Mouse (Mus musculus): ENCODE measurements around the gene Camkk2.

The Camkk2 gene

DNA sequence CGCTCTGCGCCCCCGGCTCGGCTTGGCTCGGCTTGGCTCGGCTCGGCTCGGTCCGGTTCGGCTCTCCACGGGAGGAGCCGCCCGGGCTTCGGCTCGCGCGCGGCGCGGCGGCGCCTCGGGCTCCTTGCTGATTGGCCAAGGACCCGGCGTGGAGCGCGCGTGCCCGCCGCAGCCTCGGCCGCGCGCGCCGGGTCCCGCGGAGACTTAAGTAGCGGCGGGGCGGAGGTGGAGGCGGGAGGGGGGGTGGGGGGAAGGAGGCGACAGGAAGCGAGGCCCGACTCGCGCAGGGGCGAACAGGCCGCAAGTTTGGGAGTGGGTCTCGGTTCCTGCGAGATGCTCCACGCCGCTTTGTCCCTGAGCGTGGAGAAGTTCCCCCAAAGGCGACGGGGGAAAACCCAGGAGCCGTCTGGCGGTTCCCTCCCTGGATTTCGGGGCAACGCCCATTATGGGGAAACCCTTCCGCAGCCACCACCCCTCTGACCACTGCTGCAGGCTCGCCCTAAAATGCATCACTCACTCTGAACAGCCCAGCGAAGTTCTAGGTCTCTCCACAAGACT is at the start of gene Camkk2:
Gene Camkk2 (minus strand): TSS at position 133 of the 558 bp plus-strand sequence.
- DNase-seq (ENCODE audit: low read depth, low spot score), result peak; percentile 80

DNA sequence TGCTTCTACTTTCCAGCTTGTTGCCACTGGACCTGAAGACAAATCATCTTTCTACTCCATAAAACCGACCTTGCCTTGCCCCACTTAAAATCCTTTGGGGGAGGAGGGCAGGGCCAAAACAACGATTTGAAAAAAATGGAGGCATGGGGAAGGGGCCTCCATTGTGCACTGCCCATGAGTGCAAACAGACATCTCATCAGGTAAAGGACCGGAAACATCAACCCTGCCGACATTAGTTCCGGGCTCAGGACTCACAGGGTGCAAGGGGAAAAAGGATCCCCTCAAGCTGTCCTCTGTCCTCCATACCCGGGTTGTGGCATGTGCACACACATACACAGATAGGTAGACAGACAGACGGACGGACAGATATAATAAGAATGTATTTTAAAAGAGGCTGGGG is 45.9 kb upstream of the Camkk2 start:
- no peak for DNase-seq (ENCODE audit: low read depth, low spot score)

DNA sequence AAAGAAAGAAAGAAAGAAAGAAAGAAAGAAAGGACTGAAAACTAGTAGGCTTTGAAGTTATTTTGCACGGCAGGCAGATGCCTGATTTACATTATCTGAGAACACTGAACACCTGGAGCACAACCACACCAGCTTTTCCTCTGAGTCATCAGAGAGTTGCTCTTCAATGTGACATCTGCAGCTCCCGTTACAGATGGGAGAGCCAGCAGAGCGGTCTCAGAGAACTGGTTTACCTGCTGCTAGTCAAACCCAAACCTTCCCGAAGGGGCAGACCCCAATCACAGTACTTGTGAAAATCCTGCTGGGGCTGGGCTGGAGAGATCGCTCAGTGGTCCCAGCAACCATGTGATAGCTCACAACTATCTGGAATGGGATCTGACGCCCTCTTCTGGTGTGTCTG is 45.2 kb upstream of the Camkk2 start:
- no peak for DNase-seq (ENCODE audit: low read depth, low spot score)

DNA sequence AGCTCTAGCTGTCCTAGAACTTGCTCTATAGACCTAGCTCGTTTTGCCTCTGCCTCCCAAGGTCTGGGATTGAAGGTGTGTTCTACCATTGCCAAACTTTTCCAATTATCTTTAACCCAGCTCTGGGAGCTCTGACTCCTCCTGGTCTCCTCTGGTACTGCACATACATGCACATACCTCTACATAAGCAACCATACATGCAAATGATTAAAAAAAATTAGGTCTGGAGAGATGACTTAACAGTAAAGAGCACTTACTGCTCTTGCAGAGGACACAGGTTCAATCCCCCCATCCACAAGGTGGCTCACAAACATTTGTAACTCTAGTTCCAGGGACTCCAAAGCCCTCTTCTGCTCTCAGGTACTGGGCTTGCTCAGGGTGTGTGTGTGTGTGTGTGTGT is 44.8 kb upstream of the Camkk2 start:
- DNase-seq (ENCODE audit: low read depth, low spot score), result no peak

DNA sequence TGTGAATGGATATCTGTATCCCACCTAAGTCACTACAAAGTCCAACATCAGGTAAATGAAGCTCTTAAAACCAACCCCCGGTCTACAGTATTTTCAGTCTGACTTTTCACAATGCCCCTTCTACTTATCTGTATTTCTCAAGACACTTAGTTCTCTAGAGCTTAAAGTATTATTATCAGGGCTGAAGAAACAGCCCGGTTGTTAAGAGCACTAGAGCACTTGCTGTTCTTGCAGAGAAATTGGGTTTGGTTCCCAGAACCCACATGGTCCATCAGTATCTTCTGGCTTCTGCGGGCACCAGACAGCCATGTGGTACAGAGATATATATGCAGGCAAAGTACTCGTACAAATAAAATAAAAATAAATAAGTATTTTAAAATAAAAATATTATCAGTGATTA is 43.2 kb upstream of the Camkk2 start:
- DNase-seq (ENCODE audit: low read depth, low spot score), result no peak

DNA sequence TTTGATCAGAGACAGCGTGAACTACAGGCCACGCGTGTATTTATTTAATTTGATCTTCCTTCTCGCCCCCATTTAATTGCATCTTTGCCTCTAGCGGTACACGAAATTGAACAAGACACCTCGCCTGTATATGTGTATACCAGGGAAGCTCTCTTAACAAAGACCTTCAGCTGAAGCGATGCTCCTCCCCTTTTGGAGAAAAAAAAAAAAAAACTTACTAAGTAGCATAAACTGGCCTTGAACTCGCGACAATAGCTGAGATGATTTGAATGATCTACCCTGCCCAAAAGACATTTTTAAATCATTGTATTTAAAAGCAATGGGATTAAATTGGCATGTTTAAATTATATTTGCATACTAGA is 42.3 kb upstream of the Camkk2 start:
- no peak for DNase-seq (ENCODE audit: low read depth, low spot score)

DNA sequence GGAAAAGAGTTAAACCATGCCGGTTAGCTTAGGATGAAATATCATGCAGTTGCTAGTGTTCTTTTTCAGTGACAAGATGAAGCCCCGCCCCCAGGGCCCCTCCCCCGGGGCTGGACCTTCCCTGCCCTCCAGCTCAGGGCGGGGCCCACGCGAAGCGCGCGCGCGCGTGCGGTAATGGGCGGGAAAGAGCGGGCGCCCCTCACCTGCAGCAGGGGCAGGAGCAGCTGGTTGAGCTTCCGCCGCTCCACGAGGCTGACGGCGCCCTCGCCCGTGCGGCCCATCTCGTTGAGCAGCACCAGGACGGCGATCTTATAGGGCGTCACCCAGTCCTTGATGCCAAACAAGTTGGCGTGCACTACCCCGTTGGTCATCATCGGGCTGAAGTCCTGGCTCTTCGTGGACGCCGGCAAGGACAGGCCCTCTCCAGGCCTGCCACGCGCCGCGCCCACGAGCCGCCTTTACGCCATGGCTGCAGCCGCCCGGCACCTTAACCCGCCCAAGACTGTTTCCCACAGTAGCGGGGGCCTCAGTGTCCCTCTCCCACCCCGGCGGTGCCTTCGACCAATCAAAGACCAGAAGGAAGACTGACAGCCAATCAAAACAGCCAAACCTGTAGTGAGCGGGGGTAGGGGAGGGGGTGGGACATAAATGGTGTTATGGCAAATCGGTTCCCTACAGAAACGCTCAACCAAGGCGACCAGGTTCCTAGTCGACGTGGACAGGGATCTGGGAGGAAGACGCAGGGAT is 41.7 kb upstream of the Camkk2 start, which contains the start of gene Anapc5:
Gene Anapc5 (minus strand): TSS at position 563 of the 747 bp plus-strand sequence.
- DNase-seq (ENCODE audit: low read depth, low spot score), result peak; percentile 97

DNA sequence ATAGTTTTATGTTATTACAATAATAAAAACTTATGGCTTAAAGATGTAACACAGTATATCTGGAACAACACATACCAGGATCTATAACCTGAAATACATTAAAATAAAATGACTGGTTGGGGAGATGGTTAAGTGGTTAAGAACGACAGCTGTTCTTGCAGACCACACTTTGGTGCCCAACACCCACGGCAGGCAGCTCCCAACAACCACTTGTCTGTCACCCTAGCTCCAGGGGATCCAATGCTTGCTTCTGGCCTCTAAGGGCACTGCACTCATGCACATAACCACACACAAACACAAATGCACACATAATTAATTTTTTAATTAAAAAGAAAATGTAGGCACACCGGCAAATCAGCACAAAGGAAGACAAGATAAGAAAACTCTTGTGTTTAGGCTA is 33.5 kb upstream of the Camkk2 start:
- DNase-seq (ENCODE audit: low read depth, low spot score), result no peak

DNA sequence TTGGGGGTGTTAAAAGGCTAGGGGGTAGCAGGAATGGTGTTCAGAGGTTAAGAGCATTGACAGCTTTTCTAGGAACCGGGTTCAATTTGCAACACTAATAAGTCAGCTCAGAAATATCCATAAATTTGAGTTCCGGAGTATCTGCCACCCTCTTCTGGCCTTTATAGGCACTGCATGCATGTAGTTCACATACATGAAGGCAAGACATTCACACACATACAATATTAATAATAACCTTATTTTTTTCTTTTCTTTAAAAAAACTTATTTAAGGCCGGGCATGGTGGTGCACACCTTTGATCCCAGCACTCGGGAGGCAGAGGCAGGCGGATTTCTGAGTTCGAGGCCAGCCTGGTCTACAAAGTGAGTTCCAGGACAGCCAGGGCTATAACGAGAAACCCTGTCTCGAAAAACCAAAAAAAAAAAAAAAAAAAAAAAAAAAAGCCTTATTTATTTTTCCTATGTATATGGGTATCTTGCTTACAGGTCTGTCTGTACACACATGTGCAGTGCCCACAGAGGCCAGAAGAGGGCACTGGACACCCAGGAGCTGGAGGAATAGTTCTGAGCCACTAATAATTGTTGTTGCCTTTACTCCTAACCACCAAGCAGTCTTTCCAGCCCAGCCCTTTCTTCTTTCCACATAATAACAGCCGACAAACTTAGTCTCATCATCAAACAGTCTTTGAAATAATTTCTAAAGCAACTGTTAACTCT is 32.3 kb upstream of the Camkk2 start:
- no peak for DNase-seq (ENCODE audit: low read depth, low spot score)

DNA sequence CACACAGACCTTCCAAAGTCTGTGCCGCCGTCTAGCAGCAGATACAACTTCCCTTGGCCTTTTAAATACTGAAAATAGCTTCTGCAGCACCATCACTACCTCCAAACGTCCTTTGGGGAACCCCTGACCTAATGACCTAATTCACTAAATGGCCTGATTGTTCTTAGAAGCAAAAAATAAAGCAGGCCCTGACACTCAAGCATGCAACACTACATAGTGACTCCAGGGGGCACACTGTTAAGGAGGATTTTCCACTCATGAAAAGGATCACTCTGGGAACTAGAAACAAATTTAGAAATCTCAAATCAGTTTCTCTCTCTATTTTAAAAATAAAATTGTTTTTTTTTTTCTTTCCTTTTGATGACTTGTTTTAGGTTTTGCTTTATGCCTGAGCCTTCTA is 26.3 kb upstream of the Camkk2 start:
- DNase-seq (ENCODE audit: low read depth, low spot score), result no peak

DNA sequence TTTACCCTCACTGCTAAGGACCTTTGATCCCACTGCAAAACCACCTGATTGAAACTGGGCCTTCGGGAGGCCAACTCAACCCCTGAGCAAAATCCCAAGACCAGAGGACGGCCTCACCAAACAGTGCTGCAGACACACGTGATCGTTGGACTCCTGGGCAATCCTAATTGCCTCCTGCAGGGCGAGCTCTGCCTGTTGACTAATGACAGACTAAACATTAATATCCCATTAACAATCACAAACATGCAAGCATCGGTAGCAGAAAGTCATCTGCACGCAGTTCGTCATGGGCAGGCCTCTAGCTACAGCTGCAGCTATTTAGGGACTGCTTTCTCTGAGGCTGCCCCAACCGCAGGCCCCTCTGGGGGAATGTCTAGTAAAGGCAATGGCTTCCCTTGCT is 23.5 kb upstream of the Camkk2 start:
- no peak for DNase-seq (ENCODE audit: low read depth, low spot score)

DNA sequence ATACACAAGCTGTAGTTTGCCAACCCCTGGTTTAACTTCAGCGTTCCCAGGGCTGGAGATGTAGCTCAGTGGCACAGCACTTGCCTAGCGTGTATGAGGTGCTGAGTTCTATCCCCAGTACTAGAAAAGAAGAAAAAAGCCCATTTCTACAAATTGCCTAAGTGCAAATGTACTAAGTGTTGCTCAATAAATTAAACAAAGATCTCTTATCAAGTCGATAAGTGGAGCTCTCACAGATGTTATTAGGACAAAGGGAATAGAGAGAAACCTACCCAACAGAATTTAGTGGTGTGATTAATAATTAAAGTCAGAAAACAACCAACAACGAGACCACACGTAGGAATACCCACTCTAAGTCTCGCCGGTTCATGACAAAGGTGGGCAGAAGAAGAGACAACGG is 22.5 kb upstream of the Camkk2 start:
- no peak for DNase-seq (ENCODE audit: low read depth, low spot score)

DNA sequence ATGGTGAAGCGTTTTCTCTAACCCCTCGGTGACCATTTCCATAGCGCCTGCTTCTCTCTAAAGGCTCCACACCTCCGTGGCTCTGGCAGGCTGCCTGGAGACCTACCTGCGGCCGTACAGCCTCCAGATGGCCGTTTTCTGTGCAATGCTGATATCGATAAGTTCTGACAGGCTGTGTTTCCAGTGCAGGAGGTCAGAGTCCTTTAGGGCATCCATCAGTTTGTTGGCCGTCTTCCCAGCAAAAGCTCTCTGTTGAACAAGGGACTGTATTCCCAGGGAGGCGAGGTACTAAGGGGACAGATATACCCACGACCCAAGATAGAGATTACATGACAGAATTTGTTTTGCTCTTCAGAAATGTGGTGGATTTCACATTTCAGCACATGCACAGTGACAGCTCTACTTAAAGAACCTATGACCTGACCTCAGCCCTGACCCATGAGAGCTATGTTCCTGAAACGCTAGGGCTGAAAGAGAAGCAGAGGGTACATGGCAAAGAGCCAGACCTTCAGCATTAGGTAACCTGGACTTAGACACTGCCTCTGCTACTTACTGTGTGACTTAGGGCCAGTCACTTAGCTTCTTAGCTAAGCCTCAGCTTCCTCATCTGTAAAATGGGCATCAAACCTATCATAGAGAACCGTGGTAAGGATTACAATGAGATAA is 21.3 kb upstream of the Camkk2 start:
- DNase-seq (ENCODE audit: low read depth, low spot score), result no peak

DNA sequence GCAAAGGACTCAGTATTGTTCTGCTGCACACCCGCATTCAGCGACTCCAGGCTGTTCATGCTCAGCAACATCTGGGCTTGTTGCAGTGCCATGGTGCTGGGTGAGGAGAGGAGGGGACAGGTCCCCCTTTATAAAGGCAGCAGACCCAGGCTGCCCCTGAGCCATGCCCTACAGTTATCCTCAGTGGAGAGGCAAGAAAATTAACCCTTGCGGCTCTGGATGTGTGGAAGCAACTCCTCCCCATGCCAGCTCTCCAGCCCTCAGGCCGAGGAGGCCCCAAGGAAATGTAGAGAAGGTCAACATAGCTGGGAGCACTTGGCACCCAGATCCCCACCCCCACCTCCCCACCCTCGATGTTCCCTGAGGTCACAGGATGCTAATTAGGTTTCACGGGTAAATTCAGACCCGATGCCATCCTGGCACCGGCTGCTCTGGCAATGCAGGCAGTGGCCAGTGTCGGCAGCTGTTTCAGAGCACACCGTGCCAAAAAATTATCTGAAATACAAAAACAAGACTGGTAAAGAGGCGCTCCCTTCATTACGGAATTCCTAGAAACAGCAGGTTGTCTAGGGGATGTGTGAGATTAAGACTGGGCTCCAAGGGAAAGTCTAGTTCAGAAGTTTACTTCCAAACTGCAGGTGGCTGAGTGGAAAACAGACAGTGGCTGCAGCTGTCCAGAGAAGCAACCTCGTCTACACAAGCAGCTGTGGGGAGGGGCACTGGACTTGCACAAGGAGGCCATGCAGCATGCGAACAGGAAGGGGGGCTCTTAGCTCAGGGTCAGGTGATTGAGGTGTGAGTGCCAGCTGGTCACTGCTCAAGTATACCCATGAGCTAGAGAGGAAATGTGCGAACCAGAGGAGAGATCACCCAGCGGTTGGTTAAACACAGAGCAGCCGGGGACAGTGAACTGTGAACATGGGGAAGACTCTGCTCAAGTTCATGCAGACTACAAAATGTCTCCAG is 20.5 kb upstream of the Camkk2 start:
- no peak for DNase-seq (ENCODE audit: low read depth, low spot score)

DNA sequence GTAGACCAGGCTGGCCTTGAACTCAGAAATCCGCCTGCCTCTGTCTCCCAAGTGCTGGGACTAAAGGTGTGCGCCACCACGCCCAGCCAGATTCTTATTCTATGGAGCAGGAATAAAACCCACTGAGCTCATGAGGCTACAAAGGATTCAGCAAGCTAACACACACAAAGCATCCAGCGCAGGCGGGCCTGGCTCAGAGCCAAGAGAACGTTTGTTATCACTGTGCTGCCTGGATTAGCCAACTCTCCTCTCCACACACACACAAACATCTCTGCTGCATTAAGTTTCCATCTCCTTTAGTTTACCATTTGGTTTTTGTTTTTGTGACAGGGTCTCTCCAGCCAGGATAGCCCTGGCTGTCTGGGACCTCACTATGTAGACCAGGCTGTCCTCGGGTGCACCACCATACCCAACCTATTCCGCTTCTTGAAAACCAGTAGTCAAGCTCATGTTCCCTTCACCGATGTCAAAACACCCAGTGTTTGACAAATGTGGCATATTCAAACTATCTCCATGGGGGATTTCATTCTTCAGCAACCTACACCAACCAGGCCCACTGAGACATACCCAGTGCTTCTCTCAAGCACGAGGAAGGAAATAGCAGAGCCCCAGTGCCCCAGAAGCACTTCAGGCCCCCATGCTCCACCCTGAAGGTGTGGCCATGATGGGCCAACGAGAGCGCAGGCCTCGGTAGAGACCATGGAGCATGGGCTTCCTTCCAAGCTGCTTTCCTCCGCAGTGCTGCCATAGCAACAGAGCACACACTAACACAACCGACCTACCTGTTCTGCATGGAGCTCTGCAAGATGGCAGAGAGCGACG is 19.6 kb upstream of the Camkk2 start:
- DNase-seq (ENCODE audit: low read depth, low spot score), result no peak

DNA sequence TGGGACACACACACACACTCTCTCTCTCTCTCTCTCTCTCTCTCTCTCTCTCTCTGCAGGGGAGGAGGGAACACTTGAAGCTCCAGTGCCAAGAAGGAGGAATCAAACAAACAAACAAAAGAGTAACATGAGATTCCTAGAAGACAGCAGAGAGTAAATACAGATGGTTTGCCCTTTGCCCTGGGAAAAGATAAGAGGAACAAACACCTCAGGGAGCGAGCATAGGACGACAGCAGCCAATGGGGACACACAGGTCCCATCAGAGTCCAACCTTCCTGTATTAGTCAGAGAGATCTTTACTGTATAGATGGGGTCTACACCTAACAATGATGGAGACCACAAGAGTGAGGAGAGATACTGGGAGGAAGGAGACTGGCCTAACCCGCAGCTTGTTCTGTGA is 18.7 kb upstream of the Camkk2 start:
- no peak for DNase-seq (ENCODE audit: low read depth, low spot score)

DNA sequence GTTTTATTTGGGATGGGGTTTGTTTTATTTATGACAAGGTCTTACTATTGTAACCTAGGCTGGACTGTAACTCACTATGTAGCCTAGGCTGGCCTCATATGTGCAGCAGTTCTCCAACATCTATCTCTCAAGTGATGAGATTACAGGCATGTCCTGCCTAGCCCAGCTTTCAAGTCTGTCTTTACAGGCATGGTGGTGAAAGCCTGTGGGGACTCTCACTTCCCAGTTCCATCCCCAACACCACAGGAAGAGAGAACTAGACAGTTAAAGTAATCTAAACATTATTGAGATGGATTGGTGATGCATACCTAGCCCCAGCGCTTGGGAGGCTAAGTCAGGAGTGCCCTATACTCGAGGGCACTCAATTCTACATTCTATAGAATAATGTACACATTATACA is 9.5 kb upstream of the Camkk2 start:
- no peak for DNase-seq (ENCODE audit: low read depth, low spot score)

DNA sequence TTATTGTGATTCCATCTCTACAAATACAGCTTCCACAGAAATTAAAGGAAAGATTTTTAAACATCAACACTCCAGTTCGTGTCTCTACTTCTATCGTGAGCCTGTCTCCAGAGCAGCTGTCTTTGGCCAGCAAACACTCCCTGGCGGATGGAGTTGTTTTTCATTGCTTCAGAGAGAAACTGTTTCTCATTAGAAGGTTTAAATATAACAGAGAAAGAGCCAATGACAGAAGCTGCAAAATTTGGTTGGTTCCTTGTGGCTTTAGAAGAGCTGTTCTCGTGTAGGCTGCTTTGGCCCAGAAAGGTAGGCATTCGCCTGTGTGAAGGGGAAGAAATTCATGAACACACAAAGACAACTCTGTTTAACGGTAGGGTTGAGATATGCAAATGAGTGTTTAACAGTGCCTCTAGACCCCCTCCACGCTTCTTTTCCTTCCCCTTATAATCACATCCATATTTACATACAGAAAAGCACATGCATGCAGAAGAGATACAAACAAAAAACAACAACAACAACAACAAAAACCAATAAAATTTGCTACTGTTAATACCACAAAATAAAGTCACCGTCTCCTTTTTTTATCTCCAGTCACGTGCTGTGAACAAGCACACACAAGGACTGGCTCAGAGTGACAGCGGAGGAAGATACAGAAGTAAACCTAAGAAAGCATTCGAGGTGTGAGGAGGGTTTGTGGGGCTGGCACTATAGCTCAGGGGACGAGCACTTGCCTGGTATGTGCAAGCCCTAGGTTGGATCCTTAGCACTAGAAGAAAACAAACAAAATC is 7.0 kb upstream of the Camkk2 start:
- no peak for DNase-seq (ENCODE audit: low read depth, low spot score)

DNA sequence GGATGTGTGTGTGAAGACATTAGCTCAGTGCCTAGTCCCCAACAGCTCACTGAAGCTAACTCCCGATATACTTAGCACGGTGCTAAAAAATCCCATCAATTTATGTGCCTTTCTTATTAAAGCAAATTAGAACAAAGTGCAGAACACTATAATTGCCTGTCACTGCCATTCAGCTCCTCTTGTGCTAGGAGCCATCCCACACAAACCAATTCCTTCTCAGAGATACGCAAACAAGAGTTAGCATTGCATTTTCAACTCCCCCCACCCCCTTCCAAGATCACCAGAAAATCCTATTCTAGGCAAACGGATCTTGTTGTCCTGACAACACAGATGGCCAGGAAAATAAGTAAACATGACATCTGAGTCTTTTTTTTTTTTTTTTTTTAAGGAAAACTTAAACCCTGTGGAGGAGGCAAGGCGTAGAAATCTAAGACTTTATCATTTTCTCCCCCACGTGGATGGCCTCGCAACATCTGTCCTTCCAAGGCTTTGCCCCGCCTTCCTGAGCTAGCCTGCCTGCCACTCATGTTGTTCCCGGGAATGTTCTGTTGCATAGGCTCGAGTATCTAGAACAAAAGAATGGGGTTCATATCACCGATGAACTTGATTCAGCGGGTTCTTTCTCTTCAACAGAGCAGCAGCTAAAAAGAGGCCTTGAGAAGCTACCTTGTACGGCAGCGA is 4.7 kb upstream of the Camkk2 start:
- no peak for DNase-seq (ENCODE audit: low read depth, low spot score)

Measured in brain, embryonic 18.5 days (tissue).